Mouse (Mus musculus) spleen, adult 2 months (tissue): ENCODE data around the gene Jmjd1c.

Experiments used
- CTCF ChIP-seq: fragments of 200-500 bp; IDR thresholded peaks from 2 replicates; pipeline ENCODE4 v1.5.1; 2011; ENCODE audit warnings: mild to moderate bottlenecking, inconsistent platforms; ENCODE audit not compliant: insufficient read depth, insufficient read length, insufficient replicate concordance; ENCODE audit errors: extremely low read depth
- POLR2A ChIP-seq: fragments of 200-500 bp; IDR thresholded peaks from 2 replicates; pipeline ENCODE4 v1.6.1; 2011; ENCODE audit warnings: low read depth, low read length, inconsistent platforms

- no peak for TF ChIP-seq POLR2A
- TF ChIP-seq CTCF, result no peak
Observed at GRCm38 (mm10) chr10:67120640-67121039, 24.7 kb downstream of the Jmjd1c start.
